Mouse (Mus musculus) embryonic facial prominence, embryonic 14.5 days (tissue): ENCODE measurements around the gene Kcne2. TPM values are rescaled to one million over a fixed set of nuclear protein-coding genes. Genes with fewer than 3 reads are reported as not detected.

Experiments
- ATAC-seq: fragments of 200-750 bp; cut with Nextera tagmentation; 2 replicates; pipeline ENCODE4 v1.8.0; 2017; ENCODE audit warnings: low read depth, moderate number of reproducible peaks, moderate TSS enrichment
- DNase-seq: peaks from one replicate; pipeline ENCODE4 v3.0.0-alpha.2; 2015; ENCODE audit warnings: low spot score
- H3K27ac ChIP-seq: fragments of 300-500 bp; sonication (generic); replicated peaks from 2 replicates; pipeline ENCODE4 v1.5.1; 2014; ENCODE audit warnings: low read depth, mild to moderate bottlenecking, low read length, moderate library complexity
- H3K27me3 ChIP-seq: fragments of 300-500 bp; sonication (generic); replicated peaks from 2 replicates; pipeline ENCODE4 v1.6.1; 2014; ENCODE audit warnings: low read length; ENCODE audit not compliant: control insufficient read depth, insufficient read depth
- H3K36me3 ChIP-seq: fragments of 300-500 bp; sonication (generic); 2 replicates; pipeline ENCODE4 v1.6.1; 2014; ENCODE audit warnings: low read length, mixed read lengths; ENCODE audit not compliant: control insufficient read depth, insufficient read depth
- H3K4me1 ChIP-seq: fragments of 300-500 bp; sonication (generic); 2 replicates; pipeline ENCODE4 v1.6.1; 2014; ENCODE audit warnings: antibody characterized with exemption, low read length; ENCODE audit not compliant: control insufficient read depth, insufficient read depth
- H3K4me2 ChIP-seq: fragments of 300-500 bp; sonication (generic); 2 replicates; pipeline ENCODE4 v1.6.1; 2014; ENCODE audit warnings: low read depth, mild to moderate bottlenecking, low read length, moderate library complexity, mixed read lengths
- H3K4me3 ChIP-seq: fragments of 300-500 bp; sonication (generic); 2 replicates; pipeline ENCODE4 v1.5.1; 2014; ENCODE audit warnings: low read depth, mild to moderate bottlenecking, low read length
- H3K9ac ChIP-seq: fragments of 300-500 bp; sonication (generic); 2 replicates; pipeline ENCODE4 v1.6.1; 2014; ENCODE audit warnings: low read depth, mild to moderate bottlenecking, low read length, moderate library complexity, mixed read lengths
- H3K9me3 ChIP-seq: fragments of 300-500 bp; sonication (generic); 2 replicates; pipeline ENCODE4 v1.6.1; 2016; ENCODE audit warnings: low read length; ENCODE audit not compliant: control insufficient read depth
- WGBS: fragments of 180-500 bp; shearing (Covaris S2); extraction: QIAGEN DNeasy Blood & Tissue Kit; methylation state at CpG from one replicate; pipeline ENCODE4 v1.1.7; 2014; 5-methylcytosine and 5-hydroxymethylcytosine counted together
- polyA plus RNA-seq: library from polyadenylated mRNA; unstranded; fragments of >200 nt; fragmentation: Nextera tagmentation; extraction: Ambion mirVana; gene quantifications from 2 replicates; pipeline ENCODE4 v1.2.1, GENCODE M21; 2014

The Kcne2 gene
- polyA plus RNA-seq, 1 experiment from 2014 or later, result 2.3 TPM

- no peak for DNase-seq
- Histone ChIP-seq H3K9me3 (no peaks in the 10 kb centered on the region), H3K36me3 (no peaks in the 10 kb centered on the region), H3K27me3 (no peaks in the 10 kb centered on the region), H3K4me1 (no peaks in the 10 kb centered on the region), H3K9ac (no peak overlapping the region), H3K27ac (no peak overlapping the region), H3K4me2 (no peak overlapping the region), H3K4me3 (no peak overlapping the region)
- 64% methylated on average over 20 of the region's 20 CpGs for WGBS
- ATAC-seq, result no peak
Observed at GRCm38 (mm10) chr16:92319353-92320109, 27.3 kb downstream of the Kcne2 start.

- ATAC-seq (no peak), DNase-seq (no peak)
- Histone ChIP-seq H3K9me3 (no peaks in the 10 kb centered on the region), H3K4me3 (no peak overlapping the region), H3K27me3 (no peaks in the 10 kb centered on the region), H3K4me2 (no peak overlapping the region), H3K4me1 (no peaks in the 10 kb centered on the region), H3K27ac (no peak overlapping the region), H3K9ac (no peak overlapping the region), H3K36me3 (no peaks in the 10 kb centered on the region)
- WGBS, result 86% methylated on average over 3 of the region's 3 CpGs
Observed at GRCm38 (mm10) chr16:92320361-92320760, 28.2 kb downstream of the Kcne2 start.

- no peak within 1 kb of the TSS for H3K9ac ChIP-seq
- no peak within 1 kb of the TSS for H3K4me2 ChIP-seq
- H3K4me3 ChIP-seq, result no peak within 1 kb of the TSS
- H3K36me3 ChIP-seq, result no peaks in the 10 kb centered on the region
- no peaks in the 10 kb centered on the region for H3K9me3 ChIP-seq
- H3K27me3 ChIP-seq, result no peaks in the 10 kb centered on the region
- H3K4me1 ChIP-seq, result no peaks in the 10 kb centered on the region
- 90% methylated on average over 8 of the region's 8 CpGs for WGBS
- no peak for ATAC-seq
- H3K27ac ChIP-seq, result no peak within 1 kb of the TSS
- no peak for DNase-seq
Observed at GRCm38 (mm10) chr16:92321341-92321740, 29.2 kb downstream of the Kcne2 start, which contains the start of gene Fam243. Gene Fam243, minus strand, starts transcription at chr16:92321441.

- Histone ChIP-seq H3K27ac (no peak overlapping the region), H3K27me3 (no peaks in the 10 kb centered on the region), H3K9ac (no peak overlapping the region), H3K4me2 (no peak overlapping the region), H3K4me1 (no peaks in the 10 kb centered on the region), H3K9me3 (no peaks in the 10 kb centered on the region), H3K4me3 (no peak overlapping the region), H3K36me3 (no peaks in the 10 kb centered on the region)
- no peak for ATAC-seq
- WGBS, result 35% methylated on average over 7 of the region's 7 CpGs
- DNase-seq, result no peak
Observed at GRCm38 (mm10) chr16:92324309-92325061, 32.3 kb downstream of the Kcne2 start.

GRCm38 (mm10) chr16:92325062-92325406 lies 32.8 kb downstream of the Kcne2 start:
- H3K4me1 ChIP-seq, result no peaks in the 10 kb centered on the region
- ATAC-seq (no peak), DNase-seq (no peak)
- H3K27me3 ChIP-seq, result no peaks in the 10 kb centered on the region
- H3K36me3 ChIP-seq, result no peaks in the 10 kb centered on the region
- no peak overlapping the region for H3K4me2 ChIP-seq
- H3K4me3 ChIP-seq, result no peak overlapping the region
- 45% methylated on average over 1 of the region's 1 CpGs for WGBS
- no peaks in the 10 kb centered on the region for H3K9me3 ChIP-seq
- no peak overlapping the region for H3K27ac ChIP-seq
- no peak overlapping the region for H3K9ac ChIP-seq

GRCm38 (mm10) chr16:92327911-92328310 lies 35.7 kb downstream of the Kcne2 start:
- 86% methylated on average over 10 of the region's 10 CpGs for WGBS
- H3K9ac ChIP-seq, result no peak overlapping the region
- H3K27me3 ChIP-seq, result no peaks in the 10 kb centered on the region
- DNase-seq (no peak), ATAC-seq (no peak)
- no peak overlapping the region for H3K27ac ChIP-seq
- H3K36me3 ChIP-seq, result no peaks in the 10 kb centered on the region
- H3K4me1 ChIP-seq, result no peaks in the 10 kb centered on the region
- no peaks in the 10 kb centered on the region for H3K9me3 ChIP-seq
- no peak overlapping the region for H3K4me2 ChIP-seq
- H3K4me3 ChIP-seq, result no peak overlapping the region

GRCm38 (mm10) chr16:92330966-92331365 lies 38.8 kb downstream of the Kcne2 start:
- DNase-seq (no peak), ATAC-seq (no peak)
- Histone ChIP-seq H3K4me3 (no peak overlapping the region), H3K9me3 (no peaks in the 10 kb centered on the region), H3K27me3 (no peaks in the 10 kb centered on the region), H3K4me1 (no peaks in the 10 kb centered on the region), H3K27ac (no peak overlapping the region), H3K4me2 (no peak overlapping the region), H3K9ac (no peak overlapping the region), H3K36me3 (no peaks in the 10 kb centered on the region)
- WGBS, result 77% methylated on average over 5 of the region's 5 CpGs

- no peak overlapping the region for H3K4me2 ChIP-seq
- no peak overlapping the region for H3K4me3 ChIP-seq
- no peak overlapping the region for H3K27ac ChIP-seq
- H3K9ac ChIP-seq, result no peak overlapping the region
- no peaks in the 10 kb centered on the region for H3K9me3 ChIP-seq
- DNase-seq, result peak; percentile 50
- ATAC-seq, result no peak
- WGBS, result 61% methylated on average over 9 of the region's 9 CpGs
- no peaks in the 10 kb centered on the region for H3K36me3 ChIP-seq
- H3K4me1 ChIP-seq, result no peaks in the 10 kb centered on the region
- peaks cover 4% of the 10 kb centered on the region; the same call in 1 of the 2 replicates for H3K27me3 ChIP-seq
Observed at GRCm38 (mm10) chr16:92334600-92334999, 42.4 kb downstream of the Kcne2 start.
